Mouse (Mus musculus) gastrocnemius, adult 8-10 months (tissue): ENCODE measurements at regions not wholly inside any gene's neighbourhood (a gene's known extent, or its start where the extent isn't known, plus 50 kb on each side); places are given as distances from the start of the nearest gene placed in this dataset.

Source experiments
- DNase-seq, 2 experiments: peaks; one replicate each; pipeline ENCODE4 v3.0.0; 2022; ENCODE audit warnings: low spot score in 2 of 2

DNA sequence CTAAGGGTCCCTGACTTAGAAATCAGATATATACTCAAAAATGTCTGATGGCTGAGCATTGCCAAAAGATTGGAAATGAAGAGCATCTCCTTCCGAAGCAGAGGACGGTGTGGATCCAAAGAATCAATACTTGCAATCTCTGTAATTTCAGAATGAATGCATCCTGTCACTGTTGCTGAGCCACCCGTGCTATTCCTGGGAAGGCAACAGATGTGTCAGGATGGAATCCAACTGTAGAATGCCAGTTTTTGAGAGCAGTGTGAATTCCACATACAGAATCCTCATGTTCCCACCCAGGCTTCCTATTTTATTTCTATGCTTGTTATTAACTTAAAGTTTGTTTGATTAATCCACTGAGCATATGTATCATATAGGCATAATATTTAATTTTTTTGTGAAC, 633.9 kb downstream of the Kcnj2 start:
- no peak for DNase-seq

DNA sequence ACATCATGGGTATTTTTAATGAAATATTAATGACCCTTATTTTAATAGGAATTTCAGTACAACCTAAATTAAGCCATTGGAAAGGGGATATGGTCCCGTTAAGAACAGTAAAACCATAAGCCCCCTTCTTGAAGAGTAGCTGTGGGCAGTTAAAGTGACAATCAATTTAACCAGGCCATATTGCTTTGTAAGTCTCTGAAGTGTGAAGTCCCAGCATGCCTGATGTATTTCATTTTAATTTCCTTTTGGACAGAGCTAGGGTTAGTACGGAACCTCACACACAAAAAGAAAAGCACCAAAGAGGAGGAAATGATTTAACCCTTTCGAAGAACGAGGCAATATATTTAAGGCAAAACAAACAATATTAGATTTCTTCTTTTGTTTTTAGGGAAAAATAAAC, 640.9 kb downstream of the Kcnj2 start:
- no peak for DNase-seq

DNA sequence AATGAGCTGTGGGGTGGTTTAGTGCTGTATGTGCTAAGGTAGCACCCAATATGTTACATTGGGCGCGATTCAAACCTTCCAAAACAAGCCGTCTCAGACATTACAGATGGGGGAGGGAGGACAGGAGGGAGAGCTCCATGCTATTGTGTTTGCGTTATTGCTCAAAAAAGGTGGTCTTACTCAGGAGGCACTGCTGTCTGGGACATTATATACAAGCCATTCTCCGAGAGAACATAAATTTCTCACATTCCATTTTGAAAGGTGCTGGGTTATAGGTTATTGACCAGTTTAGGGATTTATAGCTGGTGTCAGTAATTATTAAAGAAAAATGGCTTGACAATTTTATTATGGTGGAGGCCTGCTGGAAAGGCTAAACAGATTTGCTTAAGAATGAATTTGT, 649.4 kb downstream of the Kcnj2 start:
- DNase-seq: no peak

DNA sequence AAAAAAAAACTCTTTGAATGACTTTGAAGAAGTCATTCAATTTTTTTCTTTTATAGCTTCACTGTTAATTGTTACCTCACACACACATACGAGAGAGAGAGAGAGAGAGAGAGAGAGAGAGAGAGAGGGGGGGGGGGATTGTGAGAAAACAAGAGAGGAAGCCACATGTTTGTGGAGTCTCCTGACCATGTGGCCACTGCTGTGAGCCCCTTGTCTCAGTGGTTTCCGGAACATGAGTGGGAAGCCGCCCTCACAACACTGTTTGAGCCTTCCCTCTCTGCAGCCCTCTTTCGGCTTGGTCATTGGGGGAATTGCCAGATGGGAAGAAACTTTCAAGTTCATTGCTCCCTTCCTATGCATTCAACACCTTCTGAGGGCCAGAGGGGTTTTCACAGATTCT, 656.3 kb downstream of the Kcnj2 start:
- no peak for DNase-seq

DNA sequence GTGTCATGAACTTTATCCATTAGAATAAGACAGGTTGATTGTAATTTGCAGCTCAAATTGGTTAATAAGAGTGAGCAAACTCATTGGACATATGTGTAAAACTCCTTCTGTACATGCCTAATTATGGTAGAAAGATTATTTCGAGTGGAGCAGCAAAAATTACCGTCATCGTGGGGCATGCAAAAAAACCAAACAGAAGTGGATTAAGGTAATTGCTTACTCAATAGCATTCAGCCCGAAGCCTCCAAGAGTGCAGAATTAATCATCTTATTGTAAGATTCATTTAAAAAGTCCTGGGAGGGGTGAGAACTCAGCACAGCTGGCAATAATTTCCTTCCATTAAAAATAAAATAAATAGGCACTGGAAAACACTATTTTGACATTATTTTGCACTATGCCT, 662.2 kb downstream of the Kcnj2 start:
- no peak for DNase-seq

DNA sequence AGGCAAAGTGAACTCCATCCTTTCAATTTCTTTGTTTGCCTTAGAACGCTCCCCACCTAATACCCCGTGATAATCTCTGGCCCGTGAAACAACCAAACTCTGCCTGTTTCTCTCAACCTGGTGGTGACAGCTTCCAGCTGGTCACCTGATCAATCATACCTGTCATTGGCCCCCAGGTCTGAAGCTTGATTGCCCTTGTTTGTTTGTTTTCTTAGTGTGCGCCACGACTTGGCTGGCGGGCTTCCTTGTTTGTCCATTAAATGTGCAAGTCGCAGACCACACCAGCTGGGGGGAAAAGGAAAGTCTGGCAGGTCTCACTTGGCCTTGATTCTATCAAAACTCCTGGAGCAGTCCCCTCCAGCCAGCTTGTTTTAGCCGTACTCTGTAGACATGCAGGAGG, 666.1 kb downstream of the Kcnj2 start:
- no peak for DNase-seq

DNA sequence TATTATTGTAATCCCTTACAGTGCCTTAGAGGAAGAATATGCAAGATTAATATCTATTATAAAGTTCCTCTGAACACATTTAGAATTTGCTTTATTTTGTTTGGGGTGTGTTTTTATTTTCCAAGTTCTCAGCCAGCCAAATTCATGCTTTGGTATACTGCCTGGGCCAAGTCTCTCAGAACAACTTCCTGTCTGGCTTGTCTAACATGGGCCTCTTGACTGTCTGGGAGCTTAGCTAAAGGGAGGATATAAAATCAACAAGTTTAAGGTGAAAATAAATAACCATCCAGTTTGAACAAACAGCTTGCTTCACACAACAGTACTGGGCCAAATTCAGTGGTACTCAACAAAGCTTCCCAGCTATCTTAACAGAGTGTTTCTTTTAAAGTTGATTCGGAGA, 669.5 kb downstream of the Kcnj2 start:
- DNase-seq: no peak

DNA sequence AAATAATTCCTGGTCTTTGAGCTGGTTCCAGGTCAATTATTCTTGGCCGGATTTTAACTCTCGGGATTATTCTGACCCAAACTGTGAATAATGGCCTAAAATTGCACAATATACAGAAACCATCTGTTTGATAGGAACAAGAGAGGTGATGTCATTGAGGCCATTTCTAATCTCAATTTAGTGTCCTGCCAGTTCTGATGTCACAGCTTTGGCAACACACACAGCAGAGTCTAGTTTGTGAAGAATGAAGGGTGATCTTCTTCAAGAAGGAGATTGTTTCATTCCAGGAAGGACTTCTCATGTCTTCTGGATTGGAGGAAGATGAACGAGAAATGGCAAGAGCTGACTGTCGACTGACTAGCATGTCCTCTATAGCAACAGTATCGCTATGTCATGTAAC, 670.0 kb downstream of the Kcnj2 start:
- peak in 1 of 2 experiments; percentile 10 for DNase-seq

DNA sequence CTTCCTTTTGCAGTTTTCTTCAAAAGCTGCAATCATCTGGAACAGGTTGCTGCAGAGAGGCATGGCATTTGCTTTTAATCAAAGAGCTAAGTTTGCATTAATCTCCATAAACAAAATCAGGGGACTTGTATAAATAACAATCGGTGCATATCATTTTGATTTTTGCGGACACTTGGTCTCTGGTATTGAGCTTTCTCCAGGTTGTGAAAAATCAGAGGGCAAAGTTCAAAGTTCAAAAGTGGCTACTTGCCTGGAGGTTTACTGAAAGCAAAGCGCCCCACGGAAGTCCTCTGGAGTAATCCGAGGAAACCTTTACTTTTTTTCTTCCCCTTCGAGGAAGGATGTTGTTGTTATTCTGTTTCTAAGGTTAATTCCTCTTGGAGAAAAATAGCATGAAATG, 677.4 kb downstream of the Kcnj2 start:
- DNase-seq: no peak

DNA sequence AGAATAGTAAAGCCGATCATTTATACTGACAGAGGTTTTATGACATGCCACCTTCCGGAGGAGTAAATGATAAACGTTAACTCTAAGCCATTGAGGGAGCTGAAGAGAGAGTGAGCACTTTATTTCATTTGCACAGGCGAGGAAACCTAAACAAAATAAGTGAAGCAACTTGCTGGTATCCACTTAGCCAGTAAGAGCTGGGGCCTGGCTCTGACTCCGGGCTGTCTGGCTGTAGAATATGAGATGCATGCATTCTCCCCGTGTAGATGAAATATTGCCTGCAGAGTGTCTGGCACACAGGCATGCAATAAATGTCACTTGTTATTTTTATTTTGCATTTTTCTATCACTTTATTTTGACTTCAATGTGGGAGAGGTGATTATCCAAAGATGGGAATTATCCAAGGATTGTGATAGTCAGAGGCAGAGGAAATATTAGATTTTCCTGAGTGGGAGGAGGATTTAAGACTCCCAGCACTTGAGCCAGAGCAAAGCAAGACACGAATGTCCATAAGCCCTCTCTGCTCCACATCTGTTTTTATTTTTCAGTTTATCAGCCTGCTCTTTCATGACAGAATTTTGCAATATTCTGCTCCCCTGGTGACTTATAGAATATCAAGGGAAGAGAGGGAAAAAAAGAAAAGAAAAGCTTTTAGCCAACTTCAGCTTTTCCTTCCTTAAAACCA, 681.4 kb downstream of the Kcnj2 start:
- DNase-seq: no peak

DNA sequence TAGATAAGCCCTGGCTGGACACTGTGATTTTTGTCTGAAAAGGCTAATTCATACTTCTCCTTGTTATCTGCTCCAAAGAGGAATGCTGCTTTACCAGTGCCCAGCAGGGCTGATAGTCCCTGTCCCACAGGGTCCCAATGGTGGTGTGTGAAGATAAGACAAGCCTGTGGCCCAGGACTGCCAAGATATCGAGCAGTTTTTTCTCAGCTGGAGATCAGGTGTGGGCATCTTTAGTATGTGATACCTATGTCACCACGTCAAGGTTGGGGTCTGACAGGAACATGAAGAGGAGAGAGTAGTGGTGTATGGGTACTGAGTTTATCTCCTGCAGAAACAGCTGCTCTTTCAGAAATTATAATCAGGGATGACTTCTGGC, 682.0 kb downstream of the Kcnj2 start:
- no peak for DNase-seq

DNA sequence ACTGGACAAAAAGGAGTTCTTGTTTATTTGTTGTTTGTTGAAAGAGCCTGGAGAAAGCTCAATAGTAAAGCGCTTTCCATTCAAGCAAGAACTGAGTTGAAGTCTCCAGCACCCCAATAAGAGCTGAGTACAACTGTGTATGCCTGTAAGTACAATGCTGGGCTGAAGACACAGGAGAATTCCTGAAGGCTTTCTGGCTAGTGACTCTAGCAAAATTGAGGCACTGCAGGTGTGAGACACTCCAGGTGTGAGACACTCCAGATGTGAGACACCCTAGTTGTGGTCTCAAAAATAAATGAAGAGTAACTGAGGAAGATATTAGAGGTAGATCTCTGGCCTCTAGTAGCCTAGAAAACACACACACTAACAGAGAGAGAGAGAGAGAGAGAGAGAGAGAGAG, 682.5 kb downstream of the Kcnj2 start:
- no peak for DNase-seq

DNA sequence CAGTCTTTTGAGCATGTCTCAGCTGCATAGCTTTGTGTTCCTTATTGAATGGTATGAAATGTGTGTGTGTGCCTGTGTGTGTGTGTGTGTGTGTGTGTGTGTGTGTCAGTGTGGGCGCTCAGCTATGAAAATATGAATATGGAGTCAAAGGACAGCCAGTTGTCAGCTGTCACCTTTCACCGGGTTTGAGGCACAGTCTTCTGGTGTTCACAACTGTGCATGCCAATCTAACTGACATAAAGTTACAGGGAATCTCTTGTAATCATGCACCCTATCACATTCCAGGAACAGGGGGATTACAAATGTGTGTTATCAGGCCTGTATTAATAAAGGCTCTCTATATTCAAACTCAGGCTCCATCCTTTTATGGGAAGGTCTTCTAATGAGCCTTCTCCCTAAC, 688.8 kb downstream of the Kcnj2 start:
- no peak for DNase-seq

DNA sequence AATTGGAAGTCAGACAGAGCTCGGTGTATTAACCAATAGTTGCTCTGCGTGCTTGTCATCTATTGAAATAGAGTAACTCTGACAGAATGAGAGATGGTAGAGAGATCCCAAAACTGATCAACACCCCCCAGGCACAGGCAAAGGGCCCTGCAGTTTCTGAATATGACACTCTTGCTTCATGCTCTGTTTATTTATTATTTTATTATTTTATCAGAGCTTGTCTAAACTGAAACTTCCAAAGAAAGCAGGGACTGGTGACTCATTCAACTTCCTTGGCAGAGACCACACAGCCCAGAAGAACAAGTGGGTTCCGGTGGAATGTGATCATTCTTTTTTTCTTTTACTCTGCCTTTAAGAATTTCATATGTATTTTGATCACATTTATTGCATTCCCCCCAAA, 697.1 kb downstream of the Kcnj2 start:
- DNase-seq: no peak

DNA sequence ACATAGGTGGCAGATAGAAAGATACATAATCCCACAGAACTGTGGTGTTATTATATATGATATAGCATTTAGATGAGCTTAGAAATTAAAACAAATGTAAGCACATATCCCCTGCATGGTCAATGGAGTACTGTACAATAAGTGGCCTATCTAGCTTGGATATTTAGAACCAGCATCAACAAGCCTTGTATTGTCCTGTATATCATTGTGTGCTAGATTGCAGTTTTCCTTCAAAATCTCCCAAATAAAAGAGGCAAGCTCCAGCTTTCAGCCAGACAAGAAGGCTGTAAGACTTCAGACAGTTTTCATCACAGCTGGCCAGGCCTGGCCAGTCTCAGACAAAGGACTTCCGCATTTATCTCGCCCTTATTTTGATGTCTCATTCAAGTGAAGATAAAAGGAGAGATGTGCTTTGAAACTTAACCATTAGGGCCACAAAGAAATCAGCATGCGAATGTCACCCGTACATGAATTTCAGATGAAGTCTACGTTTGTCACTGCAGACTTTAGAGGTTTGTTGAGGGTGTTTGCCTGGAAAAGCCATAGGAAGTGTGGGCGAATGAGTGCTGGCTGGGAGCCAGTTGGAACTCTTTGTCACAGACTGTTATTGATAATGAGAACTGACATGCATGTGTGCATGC, 700.5 kb downstream of the Kcnj2 start:
- no peak for DNase-seq

DNA sequence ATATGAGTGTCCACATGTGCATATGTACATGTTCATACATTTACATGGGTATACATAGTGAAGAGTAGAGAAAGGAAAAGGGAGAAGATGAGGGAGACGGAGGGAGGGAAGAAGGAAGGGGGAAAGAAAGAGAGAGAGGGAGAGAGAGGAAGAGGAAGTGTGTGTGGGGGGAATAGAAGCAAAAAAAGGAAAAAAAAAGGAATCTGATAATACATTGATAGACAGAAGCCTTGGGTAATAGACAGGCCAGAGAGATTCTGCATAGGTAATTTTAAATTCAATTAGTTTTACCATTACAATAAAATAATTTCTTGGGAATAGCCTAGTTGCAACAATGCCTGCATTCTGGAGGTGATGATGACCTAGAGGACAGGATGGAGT, 701.0 kb downstream of the Kcnj2 start:
- no peak for DNase-seq

DNA sequence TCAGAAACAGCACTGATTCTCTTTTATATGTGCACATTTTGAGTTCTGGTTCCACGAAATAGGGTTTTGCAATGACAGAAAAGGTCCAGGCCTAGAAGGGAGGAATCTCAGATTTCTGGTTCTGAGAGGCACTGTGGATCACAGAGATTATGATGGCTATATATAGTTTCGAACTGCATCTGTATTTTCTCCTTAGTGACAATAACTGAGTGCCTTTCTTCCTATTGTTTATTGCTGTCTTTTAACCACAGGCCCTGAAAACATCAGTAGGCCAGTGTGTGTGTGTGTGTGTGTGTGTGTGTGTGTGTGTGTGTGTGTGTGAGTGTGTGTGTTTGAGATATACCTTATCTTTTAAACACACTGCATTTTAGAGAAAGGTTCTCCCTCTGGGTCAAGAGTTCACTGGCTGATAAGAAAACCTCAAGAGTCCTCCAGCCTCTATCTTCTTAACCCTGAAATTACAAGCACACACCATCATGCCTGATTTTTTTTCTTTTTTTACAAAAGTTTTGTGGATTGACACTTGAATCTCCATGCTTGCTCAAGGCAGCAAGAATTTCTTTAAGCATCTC, 708.2 kb downstream of the Kcnj2 start:
- DNase-seq: no peak

DNA sequence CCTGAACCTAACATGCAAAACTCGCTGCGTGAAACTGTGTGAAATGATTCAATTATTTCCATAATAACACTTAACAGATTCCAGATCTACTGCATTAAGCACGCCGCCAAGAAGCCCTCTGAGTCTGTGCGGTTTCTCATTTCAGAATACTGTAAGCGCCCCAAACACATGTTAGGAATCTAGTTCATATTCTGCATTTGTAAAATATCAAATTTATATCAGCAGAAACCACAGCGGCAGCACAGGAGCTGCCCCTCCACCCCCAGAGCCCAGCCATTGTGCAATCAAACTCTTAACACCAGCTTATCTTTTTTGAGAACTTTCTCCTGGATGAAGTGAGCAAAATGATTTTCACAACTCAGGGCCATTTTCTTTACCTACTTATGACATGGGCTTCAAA, 715.4 kb downstream of the Kcnj2 start:
- no peak for DNase-seq

DNA sequence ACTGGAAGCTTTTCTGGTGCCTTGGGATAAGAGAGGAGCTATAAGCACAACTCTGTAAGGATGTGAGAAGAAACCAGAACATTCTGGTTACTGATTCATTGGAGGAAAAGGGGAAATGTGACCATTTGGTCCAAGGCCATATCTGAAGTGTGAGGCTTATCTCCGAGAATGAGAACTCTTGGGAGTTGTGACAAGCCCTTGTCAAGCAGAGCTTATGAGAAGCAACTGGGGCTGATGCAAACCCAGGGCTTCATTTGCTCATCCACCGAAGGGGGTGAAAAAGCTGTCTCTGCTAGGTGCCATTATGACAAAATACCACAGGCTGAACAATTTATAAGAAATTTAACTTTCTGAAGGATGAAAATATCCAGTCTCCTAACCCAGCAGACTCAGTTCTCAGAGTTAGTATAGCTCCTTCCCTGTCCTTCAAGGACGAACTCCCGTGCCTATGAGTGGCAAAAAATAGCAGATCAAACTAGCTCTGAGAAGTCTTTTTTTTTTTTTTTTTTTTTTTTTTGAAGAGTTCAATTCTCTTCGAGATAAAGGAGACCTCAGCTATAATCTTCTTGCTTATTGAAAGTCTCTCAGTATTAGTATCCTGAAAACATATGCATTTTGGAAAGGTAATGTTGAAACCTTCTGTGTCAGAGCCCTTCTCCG, 725.4 kb downstream of the Kcnj2 start:
- DNase-seq: no peak

DNA sequence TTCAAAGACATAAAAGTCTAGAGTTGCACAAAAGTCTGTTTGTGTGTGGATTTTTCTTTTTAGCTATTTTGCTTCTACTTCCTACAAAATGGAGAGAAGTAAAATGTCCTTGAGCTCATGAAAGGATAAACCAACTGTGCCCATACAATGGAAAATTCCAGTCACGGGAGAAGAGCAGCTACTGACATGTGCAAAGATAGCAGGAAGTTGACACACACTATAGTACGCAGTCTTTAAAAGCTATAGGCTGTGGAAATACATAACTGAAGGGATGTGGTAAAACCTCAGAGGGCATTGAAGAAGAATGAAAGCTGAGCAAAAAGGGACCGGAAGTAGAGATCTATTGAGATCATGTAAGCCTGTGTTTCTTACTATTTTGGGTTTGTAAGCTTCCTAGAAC, 735.1 kb downstream of the Kcnj2 start:
- DNase-seq: no peak

DNA sequence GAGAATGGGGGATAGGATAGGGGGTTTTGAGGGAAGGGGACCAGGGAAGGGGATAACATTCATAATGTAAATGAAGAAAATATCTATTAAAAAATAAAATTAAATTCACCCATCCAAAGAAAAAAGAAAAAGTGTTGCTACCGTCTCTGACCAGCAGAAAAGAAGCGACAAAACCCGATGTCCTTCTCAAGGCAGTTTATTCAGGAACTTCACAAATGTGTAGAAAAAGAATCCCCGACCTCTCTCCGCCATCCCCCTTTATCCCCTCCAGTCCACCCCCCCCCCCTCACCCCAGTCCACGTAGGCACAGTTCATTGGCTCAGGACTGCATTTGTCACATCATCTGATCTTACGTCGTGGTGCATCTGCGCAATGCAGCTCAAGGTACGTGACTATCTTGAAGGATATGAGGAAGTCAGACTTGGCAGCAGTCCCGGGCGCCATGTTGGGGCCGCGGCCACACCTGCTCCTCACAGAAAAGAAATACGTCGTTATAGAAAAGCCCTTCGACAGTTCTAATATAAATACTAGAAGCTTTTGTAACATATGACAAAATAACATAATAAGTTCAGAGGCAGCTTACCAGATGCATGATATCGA, 750.3 kb downstream of the Kcnj2 start:
- no peak for DNase-seq

DNA sequence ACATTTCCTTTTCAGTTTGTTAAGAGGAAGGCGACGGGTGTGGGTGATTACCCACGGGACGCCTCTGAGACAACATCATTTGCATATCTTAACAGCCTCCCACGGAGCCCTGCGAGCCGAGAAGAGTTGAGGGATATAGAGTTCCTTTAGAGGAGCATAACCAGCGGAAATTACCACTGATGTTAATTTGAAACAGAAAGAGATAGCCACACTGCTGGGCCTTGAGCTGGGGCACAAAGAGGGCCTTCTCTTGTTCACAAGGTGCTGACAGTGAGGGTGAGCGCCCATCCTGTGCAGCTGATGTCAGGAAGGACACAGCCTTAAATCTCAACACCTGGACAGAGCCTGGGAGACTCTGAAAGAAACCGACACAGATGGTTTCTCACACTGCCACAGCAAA, 752.2 kb downstream of the Kcnj2 start:
- DNase-seq: no peak
